Mouse (Mus musculus) T-helper 17 cell (primary cell): ENCODE measurements around the gene Amn1.

Experiments used
- in situ Hi-C, 2 experiments: fragments of 300-600 bp; cut with MboI, MseI; formaldehyde crosslinking; loops; 1 replicate in 1 of 2; 2 replicates in 1 of 2; pipeline ENCODE4 v1.15.1; 2025; ENCODE audit warnings: high pct_unique_total_duplicates in 2 of 2

Gene Amn1

GRCm38 (mm10) chr6:149118935-149119334 is 69.6 kb downstream of the Amn1 start:
- in situ Hi-C loops = loop anchor here in 1 of 2 experiments (5.0 kb wide), 1 partner anchor 107 kb away; no protein-coding TSS in a partner anchor

- in situ Hi-C loops = loop anchor here in 1 of 2 experiments (5.0 kb wide), 1 partner anchor 105 kb away; no protein-coding TSS in a partner anchor
Observed at GRCm38 (mm10) chr6:149116992-149117391, 71.5 kb downstream of the Amn1 start.

GRCm38 (mm10) chr6:149108909-149109308 is 79.6 kb downstream of the Amn1 start:
- in situ Hi-C loops = no loop called here

DNA sequence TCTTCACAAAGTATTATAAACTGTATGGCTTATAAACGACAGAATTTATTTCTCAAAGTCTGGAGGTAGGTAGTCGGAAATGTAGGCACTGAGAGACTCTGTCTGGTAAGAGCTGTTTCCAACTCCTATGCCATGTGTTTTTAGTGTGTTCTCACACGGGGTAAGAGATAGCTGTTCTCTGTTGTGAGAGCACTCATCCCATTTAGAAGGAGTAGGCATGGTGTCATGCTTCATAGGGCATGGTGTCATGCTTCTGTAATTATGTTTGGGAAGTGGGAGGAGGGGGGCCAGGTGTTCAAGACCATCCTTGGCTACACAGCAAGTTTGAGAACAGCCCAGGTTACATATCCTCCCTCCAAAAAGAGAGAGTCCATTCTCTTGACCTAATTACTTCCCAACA is 80.9 kb downstream of the Amn1 start:
- in situ Hi-C loops = no loop called here
